ENCODE assay signal across 26 mouse cellular contexts in the genomic region with DNA sequence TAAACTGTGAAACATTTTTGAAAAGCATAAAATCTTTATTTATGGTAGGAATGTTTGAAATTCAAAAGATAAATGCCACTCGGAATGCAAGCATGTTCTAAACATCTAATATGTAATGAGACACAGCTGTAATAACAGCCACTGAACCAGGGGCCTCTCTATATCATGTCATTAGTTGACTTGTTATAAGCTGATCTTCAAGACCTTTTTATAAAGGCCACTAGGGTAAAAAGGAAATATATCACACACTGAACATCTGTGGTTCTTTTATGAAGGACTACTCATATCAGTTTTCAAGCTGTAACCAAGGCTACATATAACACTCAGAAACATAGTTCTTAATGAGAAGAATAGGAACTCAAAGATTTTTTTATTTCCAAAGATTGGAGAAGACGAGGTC.
DNase-seq lines count a peak whose midpoint lies in the region; ATAC-seq and TF ChIP-seq lines count a peak whose summit lies in the region.
"Had no signal": no experiment of that assay in that cellular context is flagged by ENCODE, and none has a peak within 500 bp of the region (broad histone marks: within the 10 kb centered on the region; RNA-seq: fewer than 3 reads in every experiment).

No protein-coding gene starts in this region.

- 40% methylated on average over 2 of the region's 2 CpGs for WGBS in kidney, embryonic 14.5 days
- 38% methylated on average over 2 of the region's 2 CpGs for WGBS in kidney, postnatal 0 days
- 85% methylated on average over 2 of the region's 2 CpGs for WGBS in hindbrain, postnatal 0 days

- ATAC-seq in kidney, embryonic 14.5 days (ENCODE audit: low FRiP score, low TSS enrichment) = peak; percentile 78
- ATAC-seq in kidney, postnatal 0 days (replicated peaks; ENCODE audit: low FRiP score, low read depth) = no peak
- no peak for ATAC-seq in hindbrain, postnatal 0 days
- ATAC-seq: CD4-positive, CD25-positive, alpha-beta regulatory T cell, adult 4 months; forebrain, embryonic 14.5 days had no signal

- H3K9me3 ChIP-seq in kidney, embryonic 14.5 days (ENCODE audit: control insufficient read depth, low read length) = no peaks in the 10 kb centered on the region
- no peaks in the 10 kb centered on the region for H3K9me3 ChIP-seq in kidney, postnatal 0 days (replicated peaks; ENCODE audit: low read length)
- no peaks in the 10 kb centered on the region for H3K9me3 ChIP-seq in hindbrain, postnatal 0 days (ENCODE audit: low read length)
- H3K9me3 ChIP-seq: embryonic facial prominence, embryonic 12.5 days; embryonic facial prominence, embryonic 15.5 days; heart, embryonic 10.5 days; heart, embryonic 13.5 days had no signal

- no peak for DNase-seq in kidney, postnatal 14 days
- DNase-seq in kidney, postnatal 0 days (ENCODE audit: low spot score) = peak; percentile 74
- DNase-seq in kidney, adult 18-20 months = no peak
- DNase-seq in embryo, embryonic 11 days = peak; percentile 49
- peak; percentile 52 for DNase-seq in mesoderm, embryonic 11.5 days (ENCODE audit: low read depth, low spot score)
- DNase-seq in hindbrain, postnatal 0 days (ENCODE audit: low spot score) = no peak
- DNase-seq in urinary bladder, postnatal 36 days (ENCODE audit: low spot score in 2 of 2) = no peak
- DNase-seq: adrenal gland, adult 2 months; adrenal gland, postnatal 14 days; cerebellum, adult 11 months; cerebellum, adult 2 months; cerebellum, adult 9-11 months; cerebellum, postnatal 25 days; gastrocnemius, postnatal 10 days; gastrocnemius, postnatal 36 days; heart, adult 2 months; heart, postnatal 14 days; heart, postnatal 4 days had no signal

- H3K4me3 ChIP-seq in kidney, embryonic 14.5 days (ENCODE audit: low read length) = no peak overlapping the region
- H3K4me3 ChIP-seq in kidney, postnatal 0 days (replicated peaks; ENCODE audit: low read depth, low read length) = no peak overlapping the region
- no peak overlapping the region for H3K4me3 ChIP-seq in hindbrain, postnatal 0 days (ENCODE audit: low read length)
- H3K4me3 ChIP-seq: embryonic facial prominence, embryonic 12.5 days; embryonic facial prominence, embryonic 15.5 days; heart, adult 2 months; heart, embryonic 10.5 days; heart, embryonic 13.5 days had no signal

- H3K9ac ChIP-seq in kidney, embryonic 14.5 days (ENCODE audit: low read depth, low read length) = no peak overlapping the region
- H3K9ac ChIP-seq in kidney, postnatal 0 days (ENCODE audit: low read depth, low read length) = no peak overlapping the region
- no peak overlapping the region for H3K9ac ChIP-seq in hindbrain, postnatal 0 days (replicated peaks; ENCODE audit: low read length)
- H3K9ac ChIP-seq: embryonic facial prominence, embryonic 12.5 days; embryonic facial prominence, embryonic 15.5 days; heart, embryonic 13.5 days; hindbrain, embryonic 14.5 days had no signal

- H3K36me3 ChIP-seq in kidney, embryonic 14.5 days (ENCODE audit: control insufficient read depth, insufficient read depth, low read length) = no peaks in the 10 kb centered on the region
- H3K36me3 ChIP-seq in kidney, postnatal 0 days (ENCODE audit: insufficient read depth, low read length) = no peaks in the 10 kb centered on the region
- H3K36me3 ChIP-seq in hindbrain, postnatal 0 days (ENCODE audit: insufficient read depth, low read length) = no peaks in the 10 kb centered on the region
- H3K36me3 ChIP-seq: embryonic facial prominence, embryonic 12.5 days; embryonic facial prominence, embryonic 15.5 days; heart, embryonic 10.5 days; heart, embryonic 13.5 days had no signal

- TF ChIP-seq CTCF in kidney, postnatal 0 days (IDR thresholded peaks at IDR 0.05; ENCODE audit: low read depth) = no peak
- no peak for TF ChIP-seq CTCF in hindbrain, postnatal 0 days (IDR thresholded peaks at IDR 0.05; ENCODE audit: low read depth)

- no peak overlapping the region for H3K4me2 ChIP-seq in kidney, embryonic 14.5 days (replicated peaks; ENCODE audit: low read depth, low read length)
- H3K4me2 ChIP-seq in kidney, postnatal 0 days (ENCODE audit: low read length) = no peak overlapping the region
- H3K4me2 ChIP-seq in hindbrain, postnatal 0 days (ENCODE audit: low read depth, low read length) = no peak overlapping the region
- H3K4me2 ChIP-seq: embryonic facial prominence, embryonic 12.5 days; embryonic facial prominence, embryonic 15.5 days; heart, embryonic 13.5 days; hindbrain, embryonic 14.5 days had no signal

- H3K4me1 ChIP-seq in kidney, embryonic 14.5 days (ENCODE audit: control insufficient read depth, insufficient read depth, low read length) = no peaks in the 10 kb centered on the region
- no peaks in the 10 kb centered on the region for H3K4me1 ChIP-seq in kidney, postnatal 0 days (replicated peaks; ENCODE audit: insufficient read depth, low read length)
- H3K4me1 ChIP-seq in hindbrain, postnatal 0 days (ENCODE audit: insufficient read depth, low read length) = no peaks in the 10 kb centered on the region
- H3K4me1 ChIP-seq: embryonic facial prominence, embryonic 12.5 days; embryonic facial prominence, embryonic 15.5 days; heart, embryonic 10.5 days had no signal

- no peaks in the 10 kb centered on the region for H3K27me3 ChIP-seq in kidney, embryonic 14.5 days (ENCODE audit: control insufficient read depth, insufficient read depth, low read length)
- no peaks in the 10 kb centered on the region for H3K27me3 ChIP-seq in kidney, postnatal 0 days (ENCODE audit: insufficient read depth, low read length)
- H3K27me3 ChIP-seq in hindbrain, postnatal 0 days (ENCODE audit: insufficient read depth, low read length) = no peaks in the 10 kb centered on the region
- H3K27me3 ChIP-seq: embryonic facial prominence, embryonic 12.5 days; embryonic facial prominence, embryonic 15.5 days; heart, embryonic 13.5 days had no signal

- H3K27ac ChIP-seq in kidney, embryonic 14.5 days (ENCODE audit: low read depth, low read length) = no peak overlapping the region
- no peak overlapping the region for H3K27ac ChIP-seq in kidney, postnatal 0 days
- H3K27ac ChIP-seq in hindbrain, postnatal 0 days = no peak overlapping the region
- H3K27ac ChIP-seq: embryonic facial prominence, embryonic 12.5 days; embryonic facial prominence, embryonic 15.5 days; heart, adult 2 months; heart, embryonic 10.5 days; heart, embryonic 13.5 days; hindbrain, embryonic 14.5 days had no signal

Comparison
In these comparisons a context has a peak if more than half of its experiments do, and no peak if none do; other contexts are left out.
1. DNase-seq: peak in kidney, postnatal 0 days (single experiment), embryo, embryonic 11 days (single experiment) and mesoderm, embryonic 11.5 days (single experiment); none in kidney, postnatal 14 days (single experiment), kidney, adult 18-20 months (single experiment), hindbrain, postnatal 0 days (single experiment) and urinary bladder, postnatal 36 days (0 of 2).